Mouse (Mus musculus): ENCODE data around the gene Gm28038. TPM values are rescaled to one million over a fixed set of nuclear protein-coding genes. Genes with fewer than 3 reads are reported as not detected.

Gene Gm28038
- total RNA-seq, 1 experiment = not detected

- Histone ChIP-seq H3K4me3 (ENCODE audit: insufficient read depth in 1 of 2, low read depth in 1 of 2, low read length in 2 of 2, poor library complexity in 1 of 2, severe bottlenecking in 1 of 2) (peak within 1 kb of the TSS; percentile 13 to 28; a peak in 2 of 4 replicates), H3K9ac (ENCODE audit: insufficient read depth, low read depth, low read length, poor library complexity, severe bottlenecking) (peak within 1 kb of the TSS; percentile 36), H3K36me3 (ENCODE audit: control insufficient read depth, insufficient read depth, low read length, poor library complexity, severe bottlenecking) (peaks cover 8% of the 10 kb centered on the region; the same call in 1 of the 2 replicates), H3K9me3 (ENCODE audit: control insufficient read depth, insufficient read depth, low read depth, low read length) (no peaks in the 10 kb centered on the region), H3K4me1 (ENCODE audit: control insufficient read depth in 2 of 2, insufficient read depth in 2 of 2, low read length in 2 of 2, poor library complexity in 1 of 2) (peaks cover 9 to 29% of the 10 kb centered on the region in 2 experiments; a peak in 3 of 4 replicates), H3K27ac (ENCODE audit: insufficient read depth, low read depth, low read length, poor library complexity, severe bottlenecking) (peak within 1 kb of the TSS; percentile 59)
- TF ChIP-seq ZNF384 (IDR thresholded peaks at IDR 0.05; ENCODE audit: low read depth, low read length) (no peak), HCFC1 (IDR thresholded peaks at IDR 0.05; ENCODE audit: borderline replicate concordance, insufficient read depth, low read length) (no peak), CHD2 (IDR thresholded peaks at IDR 0.05; ENCODE audit: low read depth, low read length) (no peak), MAFK (IDR thresholded peaks at IDR 0.05; ENCODE audit: insufficient read depth, low read depth, low read length) (no peak), ZC3H11A (IDR thresholded peaks at IDR 0.05; ENCODE audit: borderline replicate concordance, low read depth, low read length) (no peak)
- DNase-seq (ENCODE audit: low read depth, low spot score) = no peak
- in situ Hi-C loops (cut with MboI; ENCODE audit: low sequenced_read_pairs in 2 of 2, unreplicated experiment in 2 of 2) = no loop called here
These were observed 15.0 kb upstream of the Gm28038 start, which contains the start of gene Phyhd1 for GRCm38 (mm10) chr2:30265767-30266253. Gene Phyhd1, plus strand, starts transcription at chr2:30266203.

GRCm38 (mm10) chr2:30266392-30266941 is 14.4 kb upstream of the Gm28038 start:
- Histone ChIP-seq H3K4me1 (ENCODE audit: control insufficient read depth in 2 of 2, insufficient read depth in 2 of 2, low read length in 2 of 2, poor library complexity in 1 of 2) (peaks cover 9 to 29% of the 10 kb centered on the region in 2 experiments; a peak in 3 of 4 replicates), H3K9ac (ENCODE audit: insufficient read depth, low read depth, low read length, poor library complexity, severe bottlenecking) (peak overlapping the region; percentile 36; the same call in 1 of the 2 replicates), H3K27ac (ENCODE audit: insufficient read depth, low read depth, low read length, poor library complexity, severe bottlenecking) (peak overlapping the region; percentile 59; the same call in 1 of the 2 replicates), H3K4me3 (ENCODE audit: insufficient read depth in 1 of 2, low read depth in 1 of 2, low read length in 2 of 2, poor library complexity in 1 of 2, severe bottlenecking in 1 of 2) (peak overlapping the region; percentile 13 to 28; a peak in 2 of 4 replicates), H3K36me3 (ENCODE audit: control insufficient read depth, insufficient read depth, low read length, poor library complexity, severe bottlenecking) (peaks cover 8% of the 10 kb centered on the region; the same call in 1 of the 2 replicates), H3K9me3 (ENCODE audit: control insufficient read depth, insufficient read depth, low read depth, low read length) (no peaks in the 10 kb centered on the region)
- in situ Hi-C loops (cut with MboI; ENCODE audit: low sequenced_read_pairs in 2 of 2, unreplicated experiment in 2 of 2) = no loop called here
- DNase-seq (ENCODE audit: low read depth, low spot score) = peak; percentile 71
- TF ChIP-seq CHD2 (IDR thresholded peaks at IDR 0.05; ENCODE audit: low read depth, low read length) (no peak), HCFC1 (IDR thresholded peaks at IDR 0.05; ENCODE audit: borderline replicate concordance, insufficient read depth, low read length) (no peak), ZC3H11A (IDR thresholded peaks at IDR 0.05; ENCODE audit: borderline replicate concordance, low read depth, low read length) (no peak), MAFK (IDR thresholded peaks at IDR 0.05; ENCODE audit: insufficient read depth, low read depth, low read length) (no peak), ZNF384 (IDR thresholded peaks at IDR 0.05; ENCODE audit: low read depth, low read length) (no peak)

- peaks cover 5% of the 10 kb centered on the region; the same call in 1 of the 2 replicates for H3K36me3 ChIP-seq (ENCODE audit: control insufficient read depth, insufficient read depth, low read length, poor library complexity, severe bottlenecking)
- DNase-seq (ENCODE audit: low read depth, low spot score) = no peak
- TF ChIP-seq ZC3H11A (IDR thresholded peaks at IDR 0.05; ENCODE audit: borderline replicate concordance, low read depth, low read length) (no peak), ZNF384 (IDR thresholded peaks at IDR 0.05; ENCODE audit: low read depth, low read length) (no peak), MAFK (IDR thresholded peaks at IDR 0.05; ENCODE audit: insufficient read depth, low read depth, low read length) (no peak), HCFC1 (IDR thresholded peaks at IDR 0.05; ENCODE audit: borderline replicate concordance, insufficient read depth, low read length) (no peak), CHD2 (IDR thresholded peaks at IDR 0.05; ENCODE audit: low read depth, low read length) (no peak)
- no peaks in the 10 kb centered on the region for H3K9me3 ChIP-seq (ENCODE audit: control insufficient read depth, insufficient read depth, low read depth, low read length)
- H3K27ac ChIP-seq (ENCODE audit: insufficient read depth, low read depth, low read length, poor library complexity, severe bottlenecking) = no peak overlapping the region
- H3K4me3 ChIP-seq (ENCODE audit: insufficient read depth in 1 of 2, low read depth in 1 of 2, low read length in 2 of 2, poor library complexity in 1 of 2, severe bottlenecking in 1 of 2) = no peak overlapping the region
- in situ Hi-C loops (cut with MboI; ENCODE audit: low sequenced_read_pairs in 2 of 2, unreplicated experiment in 2 of 2) = no loop called here
- H3K9ac ChIP-seq (ENCODE audit: insufficient read depth, low read depth, low read length, poor library complexity, severe bottlenecking) = no peak overlapping the region
- H3K4me1 ChIP-seq (ENCODE audit: control insufficient read depth in 2 of 2, insufficient read depth in 2 of 2, low read length in 2 of 2, poor library complexity in 1 of 2) = peaks cover 9 to 29% of the 10 kb centered on the region in 2 experiments; a peak in 3 of 4 replicates
These were observed 13.4 kb upstream of the Gm28038 start for GRCm38 (mm10) chr2:30267466-30267865.

- Histone ChIP-seq H3K36me3 (ENCODE audit: control insufficient read depth, insufficient read depth, low read length, poor library complexity, severe bottlenecking) (peaks cover 1% of the 10 kb centered on the region; the same call in 1 of the 2 replicates), H3K9ac (ENCODE audit: insufficient read depth, low read depth, low read length, poor library complexity, severe bottlenecking) (no peak overlapping the region), H3K27ac (ENCODE audit: insufficient read depth, low read depth, low read length, poor library complexity, severe bottlenecking) (no peak overlapping the region), H3K9me3 (ENCODE audit: control insufficient read depth, insufficient read depth, low read depth, low read length) (no peaks in the 10 kb centered on the region), H3K4me3 (ENCODE audit: insufficient read depth in 1 of 2, low read depth in 1 of 2, low read length in 2 of 2, poor library complexity in 1 of 2, severe bottlenecking in 1 of 2) (no peak overlapping the region), H3K4me1 (ENCODE audit: control insufficient read depth in 2 of 2, insufficient read depth in 2 of 2, low read length in 2 of 2, poor library complexity in 1 of 2) (peaks cover 9 to 25% of the 10 kb centered on the region in 2 experiments; a peak in 3 of 4 replicates)
- DNase-seq (ENCODE audit: low read depth, low spot score) = no peak
- no peak for TF ChIP-seq ZC3H11A (IDR thresholded peaks at IDR 0.05; ENCODE audit: borderline replicate concordance, low read depth, low read length)
- TF ChIP-seq ZNF384 (IDR thresholded peaks at IDR 0.05; ENCODE audit: low read depth, low read length) = no peak
- no peak for TF ChIP-seq MAFK (IDR thresholded peaks at IDR 0.05; ENCODE audit: insufficient read depth, low read depth, low read length)
- no peak for TF ChIP-seq CHD2 (IDR thresholded peaks at IDR 0.05; ENCODE audit: low read depth, low read length)
- no peak for TF ChIP-seq HCFC1 (IDR thresholded peaks at IDR 0.05; ENCODE audit: borderline replicate concordance, insufficient read depth, low read length)
- in situ Hi-C loops (cut with MboI; ENCODE audit: low sequenced_read_pairs in 2 of 2, unreplicated experiment in 2 of 2) = no loop called here
These were observed 12.5 kb upstream of the Gm28038 start for GRCm38 (mm10) chr2:30268371-30268770.

Data from ES-E14 (cell line).